Mouse (Mus musculus): ENCODE measurements around the gene Josd2. TPM values are rescaled to one million over a fixed set of nuclear protein-coding genes. Genes with fewer than 3 reads are reported as not detected.
A peak's percentile ranks its signal among the peaks of the same experiment; 100 is the strongest.

The Josd2 gene
- polyA plus RNA-seq, 1 experiment from 2014 or later = 78.9 TPM

- 0 out of 2 replicates have a peak, but pooled peaks cover 3% of the 10 kb centered on the region for H3K4me1 ChIP-seq
- H3K4me2 ChIP-seq = no peak overlapping the region
- WGBS = 87% methylated on average over 1 of the region's 1 CpGs
- H3K36me3 ChIP-seq = no peaks in the 10 kb centered on the region
- H3K4me3 ChIP-seq (replicated peaks) = no peak overlapping the region
- ATAC-seq (replicated peaks; ENCODE audit: low FRiP score) = no peak
- H3K27me3 ChIP-seq = peaks cover 31% of the 10 kb centered on the region
- no peak overlapping the region for H3K27ac ChIP-seq
- H3K9me3 ChIP-seq (replicated peaks) = no peaks in the 10 kb centered on the region; the same call in 1 of the 2 replicates
- H3K9ac ChIP-seq = no peak overlapping the region
Observed at GRCm38 (mm10) chr7:44456302-44456701, 11.5 kb upstream of the Josd2 start.

DNA sequence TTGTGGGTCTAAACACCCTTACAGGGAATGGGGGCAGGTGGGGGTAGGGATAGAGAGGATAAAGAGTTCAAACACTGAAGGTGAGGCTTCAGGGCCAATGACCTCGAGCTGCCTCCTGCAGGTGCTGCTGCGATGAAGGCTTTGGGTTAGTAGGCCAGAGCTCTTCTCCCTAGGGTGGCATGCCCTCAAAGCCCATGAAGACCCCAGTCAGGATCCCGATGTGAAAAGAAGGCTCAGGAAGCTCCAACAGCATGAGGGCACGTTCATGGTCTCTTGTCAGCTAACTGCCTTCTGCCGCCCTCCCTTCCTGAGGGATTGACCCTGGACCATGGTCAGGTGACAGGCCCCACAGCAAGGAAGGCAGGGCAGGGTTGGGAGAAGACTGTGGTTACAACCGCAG is 7.7 kb upstream of the Josd2 start:
- H3K4me2 ChIP-seq = no peak overlapping the region
- H3K27ac ChIP-seq = no peak overlapping the region
- H3K4me1 ChIP-seq = peaks cover 14% of the 10 kb centered on the region
- no peak overlapping the region for H3K9ac ChIP-seq
- no peak for ATAC-seq (replicated peaks; ENCODE audit: low FRiP score)
- no peaks in the 10 kb centered on the region; the same call in 1 of the 2 replicates for H3K9me3 ChIP-seq (replicated peaks)
- H3K36me3 ChIP-seq = no peaks in the 10 kb centered on the region
- H3K4me3 ChIP-seq (replicated peaks) = no peak overlapping the region
- peaks cover 66% of the 10 kb centered on the region for H3K27me3 ChIP-seq
- WGBS = 73% methylated on average over 6 of the region's 6 CpGs

DNA sequence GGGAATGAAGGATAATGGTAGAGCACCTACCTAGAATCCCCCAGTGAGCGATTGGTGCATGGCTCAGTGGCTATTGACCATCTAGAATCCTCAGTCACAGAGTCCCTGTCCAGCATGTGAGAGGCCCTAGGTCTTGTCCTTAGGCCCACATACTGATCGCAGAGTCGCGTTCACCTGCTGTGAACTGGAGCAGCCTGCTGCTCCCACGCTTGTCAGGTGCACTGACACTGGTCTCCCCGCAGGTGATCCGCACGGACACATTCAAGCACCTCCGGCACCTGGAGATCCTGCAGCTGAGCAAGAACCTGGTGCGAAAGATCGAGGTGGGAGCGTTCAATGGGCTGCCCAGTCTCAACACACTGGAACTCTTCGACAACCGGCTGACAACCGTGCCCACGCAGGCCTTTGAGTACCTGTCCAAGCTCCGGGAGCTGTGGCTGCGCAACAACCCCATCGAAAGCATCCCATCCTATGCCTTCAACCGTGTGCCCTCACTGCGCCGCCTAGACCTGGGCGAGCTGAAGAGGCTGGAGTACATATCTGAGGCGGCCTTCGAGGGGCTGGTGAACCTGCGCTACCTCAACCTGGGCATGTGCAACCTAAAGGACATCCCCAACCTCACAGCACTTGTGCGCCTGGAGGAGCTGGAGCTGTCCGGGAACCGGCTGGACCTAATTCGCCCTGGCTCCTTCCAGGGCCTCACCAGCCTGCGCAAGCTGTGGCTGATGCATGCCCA is 6.8 kb upstream of the Josd2 start:
- H3K36me3 ChIP-seq = no peaks in the 10 kb centered on the region
- no peak for ATAC-seq (replicated peaks; ENCODE audit: low FRiP score)
- H3K27ac ChIP-seq = no peak overlapping the region
- H3K9ac ChIP-seq = no peak overlapping the region
- H3K9me3 ChIP-seq (replicated peaks) = no peaks in the 10 kb centered on the region; the same call in 1 of the 2 replicates
- peaks cover 14% of the 10 kb centered on the region for H3K4me1 ChIP-seq
- 73% methylated on average over 31 of the region's 31 CpGs for WGBS
- peaks cover 70% of the 10 kb centered on the region for H3K27me3 ChIP-seq
- H3K4me3 ChIP-seq (replicated peaks) = no peak overlapping the region
- H3K4me2 ChIP-seq = no peak overlapping the region

DNA sequence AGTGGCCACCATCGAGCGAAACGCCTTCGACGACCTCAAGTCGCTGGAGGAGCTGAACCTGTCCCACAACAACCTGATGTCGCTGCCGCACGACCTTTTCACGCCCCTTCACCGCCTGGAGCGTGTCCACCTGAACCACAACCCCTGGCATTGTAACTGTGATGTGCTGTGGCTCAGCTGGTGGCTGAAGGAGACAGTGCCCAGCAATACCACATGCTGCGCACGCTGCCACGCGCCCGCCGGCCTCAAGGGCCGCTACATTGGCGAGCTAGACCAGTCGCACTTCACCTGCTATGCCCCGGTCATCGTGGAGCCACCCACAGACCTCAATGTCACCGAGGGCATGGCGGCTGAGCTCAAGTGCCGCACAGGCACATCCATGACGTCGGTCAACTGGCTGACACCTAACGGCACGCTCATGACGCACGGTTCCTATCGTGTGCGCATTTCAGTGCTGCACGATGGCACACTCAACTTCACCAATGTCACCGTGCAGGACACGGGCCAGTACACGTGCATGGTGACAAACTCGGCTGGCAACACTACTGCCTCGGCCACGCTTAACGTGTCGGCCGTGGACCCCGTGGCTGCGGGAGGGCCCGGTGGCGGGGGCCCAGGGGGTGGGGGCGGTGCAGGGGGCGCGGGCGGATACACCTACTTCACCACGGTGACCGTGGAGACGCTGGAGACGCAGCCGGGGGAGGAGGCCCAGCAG is 6.1 kb upstream of the Josd2 start:
- H3K4me3 ChIP-seq (replicated peaks) = peak overlapping the region; percentile 38; the same call in 1 of the 2 replicates
- no peaks in the 10 kb centered on the region; the same call in 1 of the 2 replicates for H3K9me3 ChIP-seq (replicated peaks)
- no peak overlapping the region for H3K9ac ChIP-seq
- peaks cover 14% of the 10 kb centered on the region for H3K4me1 ChIP-seq
- 51% methylated on average over 57 of the region's 57 CpGs for WGBS
- H3K4me2 ChIP-seq = peak overlapping the region; percentile 69
- no peak for ATAC-seq (replicated peaks; ENCODE audit: low FRiP score)
- H3K36me3 ChIP-seq = no peaks in the 10 kb centered on the region
- peaks cover 70% of the 10 kb centered on the region for H3K27me3 ChIP-seq
- no peak overlapping the region for H3K27ac ChIP-seq

DNA sequence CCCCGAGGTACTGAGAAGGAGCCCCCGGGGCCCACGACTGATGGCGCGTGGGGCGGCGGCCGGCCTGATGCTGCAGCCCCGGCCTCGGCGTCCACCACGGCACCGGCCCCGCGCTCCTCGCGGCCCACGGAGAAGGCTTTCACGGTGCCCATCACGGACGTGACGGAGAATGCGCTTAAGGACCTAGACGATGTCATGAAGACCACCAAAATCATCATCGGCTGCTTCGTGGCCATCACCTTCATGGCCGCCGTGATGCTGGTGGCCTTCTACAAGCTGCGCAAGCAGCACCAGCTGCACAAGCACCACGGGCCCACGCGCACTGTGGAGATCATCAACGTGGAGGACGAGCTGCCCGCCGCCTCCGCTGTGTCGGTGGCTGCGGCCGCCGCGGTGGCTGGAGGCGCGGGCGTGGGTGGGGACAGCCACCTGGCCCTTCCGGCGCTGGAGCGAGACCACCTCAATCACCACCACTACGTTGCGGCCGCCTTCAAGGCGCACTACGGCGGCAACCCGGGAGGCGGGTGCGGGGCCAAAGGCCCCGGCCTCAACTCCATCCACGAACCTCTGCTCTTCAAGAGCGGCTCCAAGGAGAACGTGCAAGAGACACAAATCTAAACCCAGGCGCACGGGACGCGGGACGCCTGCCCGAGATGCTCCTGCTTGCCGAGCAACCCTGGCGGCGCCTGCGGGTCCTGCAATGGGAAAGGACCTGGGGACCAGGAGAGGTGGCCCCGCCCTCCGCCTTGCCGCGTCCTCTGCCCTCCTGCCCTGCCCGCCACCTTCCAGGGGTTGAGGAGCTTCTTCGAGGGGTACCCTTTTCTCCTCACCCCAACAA is 5.3 kb upstream of the Josd2 start:
- no peak overlapping the region for H3K9ac ChIP-seq
- 14% methylated on average over 77 of the region's 77 CpGs for WGBS

GRCm38 (mm10) chr7:44463056-44463425 is 4.7 kb upstream of the Josd2 start:
- Histone ChIP-seq H3K4me1 (peaks cover 21% of the 10 kb centered on the region), H3K9me3 (replicated peaks) (no peaks in the 10 kb centered on the region; the same call in 1 of the 2 replicates), H3K27ac (no peak overlapping the region), H3K4me2 (peak overlapping the region; percentile 69), H3K9ac (no peak overlapping the region), H3K36me3 (no peaks in the 10 kb centered on the region), H3K4me3 (replicated peaks) (no peak overlapping the region), H3K27me3 (peaks cover 70% of the 10 kb centered on the region)
- WGBS = 17% methylated on average over 8 of the region's 8 CpGs
- ATAC-seq (replicated peaks; ENCODE audit: low FRiP score) = no peak

More for the DNA sequence above, 5.3 kb upstream of the Josd2 start:
- H3K4me2 ChIP-seq = peak overlapping the region; percentile 69
- H3K36me3 ChIP-seq = no peaks in the 10 kb centered on the region
- peak overlapping the region; percentile 38 for H3K4me3 ChIP-seq (replicated peaks)
- no peak for ATAC-seq (replicated peaks; ENCODE audit: low FRiP score)
- H3K27ac ChIP-seq = no peak overlapping the region
- H3K27me3 ChIP-seq = peaks cover 70% of the 10 kb centered on the region
- H3K4me1 ChIP-seq = peaks cover 20% of the 10 kb centered on the region
- no peaks in the 10 kb centered on the region; the same call in 1 of the 2 replicates for H3K9me3 ChIP-seq (replicated peaks)

- H3K4me3 ChIP-seq (replicated peaks) = no peak overlapping the region
- H3K4me1 ChIP-seq = peaks cover 27% of the 10 kb centered on the region
- no peak overlapping the region for H3K4me2 ChIP-seq
- H3K9ac ChIP-seq = no peak overlapping the region
- H3K27ac ChIP-seq = no peak overlapping the region
- no peaks in the 10 kb centered on the region for H3K36me3 ChIP-seq
- no peaks in the 10 kb centered on the region; the same call in 1 of the 2 replicates for H3K9me3 ChIP-seq (replicated peaks)
- H3K27me3 ChIP-seq = peaks cover 67% of the 10 kb centered on the region
- no peak for ATAC-seq (replicated peaks; ENCODE audit: low FRiP score)
- 81% methylated on average over 10 of the region's 10 CpGs for WGBS
Observed at GRCm38 (mm10) chr7:44463556-44464225, 4.1 kb upstream of the Josd2 start.

DNA sequence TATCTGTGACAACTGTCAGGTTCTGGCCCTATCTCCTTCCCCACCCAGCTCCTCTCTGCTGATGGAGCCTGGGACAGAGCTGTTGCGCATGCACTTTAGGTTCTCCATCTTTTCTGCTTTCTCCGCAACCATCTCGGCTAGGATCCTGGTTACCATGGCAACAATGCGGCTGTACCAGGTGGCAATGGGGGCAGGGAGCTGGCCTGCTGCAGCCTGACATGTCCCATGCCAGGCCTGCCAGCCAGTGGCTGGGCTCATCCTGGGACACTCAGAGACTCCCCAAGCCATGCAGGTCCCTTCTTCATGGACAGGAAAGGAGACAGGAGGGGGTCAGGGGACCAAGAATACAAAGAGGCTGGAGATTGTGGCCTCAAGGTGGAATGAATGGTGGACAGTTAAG is 3.3 kb upstream of the Josd2 start:
- Histone ChIP-seq H3K9ac (no peak overlapping the region), H3K27me3 (peaks cover 59% of the 10 kb centered on the region), H3K4me3 (replicated peaks) (no peak overlapping the region), H3K4me1 (peaks cover 32% of the 10 kb centered on the region), H3K9me3 (replicated peaks) (no peaks in the 10 kb centered on the region), H3K4me2 (no peak overlapping the region), H3K36me3 (no peaks in the 10 kb centered on the region), H3K27ac (no peak overlapping the region)
- no peak for ATAC-seq (replicated peaks; ENCODE audit: low FRiP score)
- WGBS = 30% methylated on average over 4 of the region's 4 CpGs

- H3K4me1 ChIP-seq = peaks cover 32% of the 10 kb centered on the region
- no peaks in the 10 kb centered on the region for H3K36me3 ChIP-seq
- H3K9ac ChIP-seq = no peak within 1 kb of the TSS
- 64% methylated on average over 2 of the region's 2 CpGs for WGBS
- H3K27me3 ChIP-seq = peaks cover 53% of the 10 kb centered on the region
- no peak for ATAC-seq (replicated peaks; ENCODE audit: low FRiP score)
- H3K9me3 ChIP-seq (replicated peaks) = no peaks in the 10 kb centered on the region
- no peak within 1 kb of the TSS for H3K4me2 ChIP-seq
- no peak within 1 kb of the TSS for H3K4me3 ChIP-seq (replicated peaks)
- H3K27ac ChIP-seq = no peak within 1 kb of the TSS
Observed at GRCm38 (mm10) chr7:44465111-44465510, 2.7 kb upstream of the Josd2 start, which contains the start of gene Aspdh. TSS of gene Aspdh (plus strand) at chr7:44465391.

- H3K36me3 ChIP-seq = 0 out of 2 replicates have a peak, but pooled peaks cover 4% of the 10 kb centered on the region
- peaks cover 42% of the 10 kb centered on the region for H3K27me3 ChIP-seq
- H3K4me3 ChIP-seq (replicated peaks) = no peak overlapping the region
- WGBS = 76% methylated on average over 10 of the region's 10 CpGs
- no peak overlapping the region for H3K27ac ChIP-seq
- H3K4me2 ChIP-seq = no peak overlapping the region
- peaks cover 34% of the 10 kb centered on the region for H3K4me1 ChIP-seq
- no peak for ATAC-seq (replicated peaks; ENCODE audit: low FRiP score)
- H3K9me3 ChIP-seq (replicated peaks) = no peaks in the 10 kb centered on the region
- H3K9ac ChIP-seq = no peak overlapping the region
Observed at GRCm38 (mm10) chr7:44466006-44466887, 1.5 kb upstream of the Josd2 start.
